Mouse (Mus musculus) spleen, postnatal 0 days (tissue): ENCODE results near the gene Cacnb2. TPM values are rescaled to one million over a fixed set of nuclear protein-coding genes. Genes with fewer than 3 reads are reported as not detected.

Experiments
- polyA plus RNA-seq: library from polyadenylated mRNA; unstranded; fragments of >200 nt; fragmentation: Nextera tagmentation; extraction: Ambion mirVana; gene quantifications from 2 replicates; pipeline ENCODE4 v1.2.1, GENCODE M21; 2015

Cacnb2 gene
- polyA plus RNA-seq, result 0.42 and 0.71 TPM in 2 replicates

DNA sequence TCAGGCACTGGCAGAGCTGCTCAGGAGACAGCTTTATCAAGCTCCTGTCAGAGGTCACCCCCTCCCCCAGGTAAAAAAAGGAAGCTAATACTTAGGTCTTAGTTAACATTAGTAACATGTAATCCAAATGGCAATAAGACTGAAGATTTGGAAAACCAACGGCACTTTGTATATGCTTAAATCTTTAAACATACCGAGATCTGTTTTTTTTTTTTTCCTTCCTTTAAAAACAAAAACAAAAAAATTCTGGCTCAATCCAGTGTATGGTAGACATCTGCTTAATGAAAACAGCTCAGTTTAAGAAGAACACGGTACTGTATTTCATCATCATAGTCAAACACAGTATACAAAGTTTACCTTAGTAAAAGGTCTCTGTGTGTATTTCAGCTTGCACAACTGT, at the start of gene Cacnb2:
Gene Cacnb2, plus strand, starts transcription at position 301 of the 400 bp plus-strand sequence.

Other genes starting within 250 kb of the Cacnb2 start
- gene Slc39a12, start 214.8 kb upstream of the Cacnb2 start, polyA plus RNA-seq, result not detected in 2 replicates